Mouse (Mus musculus): Measurements from ENCODE around the gene Casd1. TPM values are rescaled to one million over a fixed set of nuclear protein-coding genes. Genes with fewer than 3 reads are reported as not detected.

Gene Casd1
- total RNA-seq, 1 experiment: 12.5 TPM

GRCm38 (mm10) chr6:4664313-4664712 lies 63.7 kb downstream of the Casd1 start:
- TF ChIP-seq MAFK (IDR thresholded peaks at IDR 0.05; ENCODE audit: insufficient read depth, low read depth, low read length) (no peak), ZC3H11A (IDR thresholded peaks at IDR 0.05; ENCODE audit: borderline replicate concordance, low read depth, low read length) (no peak), ZNF384 (IDR thresholded peaks at IDR 0.05; ENCODE audit: low read depth, low read length) (no peak), CHD2 (IDR thresholded peaks at IDR 0.05; ENCODE audit: low read depth, low read length) (no peak), HCFC1 (IDR thresholded peaks at IDR 0.05; ENCODE audit: borderline replicate concordance, insufficient read depth, low read length) (no peak)
- in situ Hi-C loops (cut with MboI; ENCODE audit: low sequenced_read_pairs in 2 of 2, unreplicated experiment in 2 of 2): loop anchor here (25.0 kb wide), 2 partner anchors 723 to 923 kb away; partner anchors contain the start of gene Asb4 (in 1 of the 2)
- no peak for DNase-seq (ENCODE audit: low read depth, low spot score)
- no peaks in the 10 kb centered on the region for H3K36me3 ChIP-seq (ENCODE audit: control insufficient read depth, insufficient read depth, low read length, poor library complexity, severe bottlenecking)
- no peaks in the 10 kb centered on the region for H3K4me1 ChIP-seq (ENCODE audit: control insufficient read depth in 2 of 2, insufficient read depth in 2 of 2, low read length in 2 of 2, poor library complexity in 1 of 2)
- no peaks in the 10 kb centered on the region for H3K9me3 ChIP-seq (ENCODE audit: control insufficient read depth, insufficient read depth, low read depth, low read length)
- H3K27ac ChIP-seq (ENCODE audit: insufficient read depth, low read depth, low read length, poor library complexity, severe bottlenecking): no peak overlapping the region
- H3K4me3 ChIP-seq (ENCODE audit: insufficient read depth in 1 of 2, low read depth in 1 of 2, low read length in 2 of 2, poor library complexity in 1 of 2, severe bottlenecking in 1 of 2): no peak overlapping the region
- H3K9ac ChIP-seq (ENCODE audit: insufficient read depth, low read depth, low read length, poor library complexity, severe bottlenecking): no peak overlapping the region

GRCm38 (mm10) chr6:4665154-4665553 lies 64.5 kb downstream of the Casd1 start:
- in situ Hi-C loops (cut with MboI; ENCODE audit: low sequenced_read_pairs in 2 of 2, unreplicated experiment in 2 of 2): loop anchor here (25.0 kb wide), 2 partner anchors 722 to 922 kb away; partner anchors contain the start of gene Asb4 (in 1 of the 2)

GRCm38 (mm10) chr6:4677356-4677761 lies 76.7 kb downstream of the Casd1 start:
- Histone ChIP-seq H3K36me3 (ENCODE audit: control insufficient read depth, insufficient read depth, low read length, poor library complexity, severe bottlenecking) (no peaks in the 10 kb centered on the region), H3K9ac (ENCODE audit: insufficient read depth, low read depth, low read length, poor library complexity, severe bottlenecking) (no peak overlapping the region), H3K9me3 (ENCODE audit: control insufficient read depth, insufficient read depth, low read depth, low read length) (no peaks in the 10 kb centered on the region), H3K4me1 (ENCODE audit: control insufficient read depth in 2 of 2, insufficient read depth in 2 of 2, low read length in 2 of 2, poor library complexity in 1 of 2) (peaks cover 2 to 4% of the 10 kb centered on the region in 2 experiments; a peak in 2 of 4 replicates), H3K4me3 (ENCODE audit: insufficient read depth in 1 of 2, low read depth in 1 of 2, low read length in 2 of 2, poor library complexity in 1 of 2, severe bottlenecking in 1 of 2) (no peak overlapping the region), H3K27ac (ENCODE audit: insufficient read depth, low read depth, low read length, poor library complexity, severe bottlenecking) (no peak overlapping the region)
- DNase-seq (ENCODE audit: low read depth, low spot score): peak; percentile 80
- TF ChIP-seq CHD2 (IDR thresholded peaks at IDR 0.05; ENCODE audit: low read depth, low read length): peak; percentile 79
- no peak for TF ChIP-seq HCFC1 (IDR thresholded peaks at IDR 0.05; ENCODE audit: borderline replicate concordance, insufficient read depth, low read length)
- in situ Hi-C loops (cut with MboI; ENCODE audit: low sequenced_read_pairs in 2 of 2, unreplicated experiment in 2 of 2): no loop called here

More at GRCm38 (mm10) chr6:4665154-4665553, 64.5 kb downstream of the Casd1 start:
- Histone ChIP-seq H3K9ac (ENCODE audit: insufficient read depth, low read depth, low read length, poor library complexity, severe bottlenecking) (no peak overlapping the region), H3K36me3 (ENCODE audit: control insufficient read depth, insufficient read depth, low read length, poor library complexity, severe bottlenecking) (no peaks in the 10 kb centered on the region), H3K4me3 (ENCODE audit: insufficient read depth in 1 of 2, low read depth in 1 of 2, low read length in 2 of 2, poor library complexity in 1 of 2, severe bottlenecking in 1 of 2) (no peak overlapping the region), H3K9me3 (ENCODE audit: control insufficient read depth, insufficient read depth, low read depth, low read length) (no peaks in the 10 kb centered on the region), H3K4me1 (ENCODE audit: control insufficient read depth in 2 of 2, insufficient read depth in 2 of 2, low read length in 2 of 2, poor library complexity in 1 of 2) (no peaks in the 10 kb centered on the region), H3K27ac (ENCODE audit: insufficient read depth, low read depth, low read length, poor library complexity, severe bottlenecking) (no peak overlapping the region)
- no peak for DNase-seq (ENCODE audit: low read depth, low spot score)
- no peak for TF ChIP-seq ZNF384 (IDR thresholded peaks at IDR 0.05; ENCODE audit: low read depth, low read length)
- no peak for TF ChIP-seq CHD2 (IDR thresholded peaks at IDR 0.05; ENCODE audit: low read depth, low read length)
- TF ChIP-seq MAFK (IDR thresholded peaks at IDR 0.05; ENCODE audit: insufficient read depth, low read depth, low read length): no peak
- no peak for TF ChIP-seq ZC3H11A (IDR thresholded peaks at IDR 0.05; ENCODE audit: borderline replicate concordance, low read depth, low read length)
- TF ChIP-seq HCFC1 (IDR thresholded peaks at IDR 0.05; ENCODE audit: borderline replicate concordance, insufficient read depth, low read length): no peak

- in situ Hi-C loops (cut with MboI; ENCODE audit: low sequenced_read_pairs in 2 of 2, unreplicated experiment in 2 of 2): no loop called here
- TF ChIP-seq MAFK (IDR thresholded peaks at IDR 0.05; ENCODE audit: insufficient read depth, low read depth, low read length) (no peak), CHD2 (IDR thresholded peaks at IDR 0.05; ENCODE audit: low read depth, low read length) (no peak), ZC3H11A (IDR thresholded peaks at IDR 0.05; ENCODE audit: borderline replicate concordance, low read depth, low read length) (no peak), HCFC1 (IDR thresholded peaks at IDR 0.05; ENCODE audit: borderline replicate concordance, insufficient read depth, low read length) (no peak), ZNF384 (IDR thresholded peaks at IDR 0.05; ENCODE audit: low read depth, low read length) (no peak)
- no peak overlapping the region for H3K27ac ChIP-seq (ENCODE audit: insufficient read depth, low read depth, low read length, poor library complexity, severe bottlenecking)
- H3K4me1 ChIP-seq (ENCODE audit: control insufficient read depth in 2 of 2, insufficient read depth in 2 of 2, low read length in 2 of 2, poor library complexity in 1 of 2): peaks cover 4 to 5% of the 10 kb centered on the region in 2 experiments; a peak in 2 of 4 replicates
- no peaks in the 10 kb centered on the region for H3K9me3 ChIP-seq (ENCODE audit: control insufficient read depth, insufficient read depth, low read depth, low read length)
- no peak for DNase-seq (ENCODE audit: low read depth, low spot score)
- no peak overlapping the region for H3K4me3 ChIP-seq (ENCODE audit: insufficient read depth in 1 of 2, low read depth in 1 of 2, low read length in 2 of 2, poor library complexity in 1 of 2, severe bottlenecking in 1 of 2)
- H3K36me3 ChIP-seq (ENCODE audit: control insufficient read depth, insufficient read depth, low read length, poor library complexity, severe bottlenecking): no peaks in the 10 kb centered on the region
- H3K9ac ChIP-seq (ENCODE audit: insufficient read depth, low read depth, low read length, poor library complexity, severe bottlenecking): no peak overlapping the region
These were observed 79.3 kb downstream of the Casd1 start for GRCm38 (mm10) chr6:4679981-4680380.

GRCm38 (mm10) chr6:4680576-4680975 lies 79.9 kb downstream of the Casd1 start:
- Histone ChIP-seq H3K4me3 (ENCODE audit: insufficient read depth in 1 of 2, low read depth in 1 of 2, low read length in 2 of 2, poor library complexity in 1 of 2, severe bottlenecking in 1 of 2) (no peak overlapping the region), H3K9ac (ENCODE audit: insufficient read depth, low read depth, low read length, poor library complexity, severe bottlenecking) (no peak overlapping the region), H3K4me1 (ENCODE audit: control insufficient read depth in 2 of 2, insufficient read depth in 2 of 2, low read length in 2 of 2, poor library complexity in 1 of 2) (peaks cover 4 to 5% of the 10 kb centered on the region in 2 experiments; a peak in 2 of 4 replicates), H3K36me3 (ENCODE audit: control insufficient read depth, insufficient read depth, low read length, poor library complexity, severe bottlenecking) (no peaks in the 10 kb centered on the region), H3K9me3 (ENCODE audit: control insufficient read depth, insufficient read depth, low read depth, low read length) (no peaks in the 10 kb centered on the region), H3K27ac (ENCODE audit: insufficient read depth, low read depth, low read length, poor library complexity, severe bottlenecking) (no peak overlapping the region)
- TF ChIP-seq MAFK (IDR thresholded peaks at IDR 0.05; ENCODE audit: insufficient read depth, low read depth, low read length): no peak
- TF ChIP-seq HCFC1 (IDR thresholded peaks at IDR 0.05; ENCODE audit: borderline replicate concordance, insufficient read depth, low read length): no peak
- TF ChIP-seq CHD2 (IDR thresholded peaks at IDR 0.05; ENCODE audit: low read depth, low read length): no peak
- no peak for TF ChIP-seq ZNF384 (IDR thresholded peaks at IDR 0.05; ENCODE audit: low read depth, low read length)
- TF ChIP-seq ZC3H11A (IDR thresholded peaks at IDR 0.05; ENCODE audit: borderline replicate concordance, low read depth, low read length): no peak
- DNase-seq (ENCODE audit: low read depth, low spot score): no peak
- in situ Hi-C loops (cut with MboI; ENCODE audit: low sequenced_read_pairs in 2 of 2, unreplicated experiment in 2 of 2): no loop called here

All from ES-E14 (cell line).